Mouse (Mus musculus) midbrain, embryonic 16.5 days (tissue): Measurements from ENCODE around the gene Gcnt7. TPM values are rescaled to one million over a fixed set of nuclear protein-coding genes. Genes with fewer than 3 reads are reported as not detected.

Source experiments
- ATAC-seq: fragments of 200-750 bp; cut with Nextera tagmentation; 2 replicates; pipeline ENCODE4 v1.8.0; 2017; ENCODE audit warnings: moderate TSS enrichment
- H3K27ac ChIP-seq: fragments of 300-500 bp; sonication (generic); 2 replicates; pipeline ENCODE4 v1.5.1; 2014; ENCODE audit warnings: mild to moderate bottlenecking, low read length, mixed read lengths
- H3K27me3 ChIP-seq: fragments of 300-500 bp; sonication (generic); 2 replicates; pipeline ENCODE4 v1.6.1; 2014; ENCODE audit warnings: low read depth, low read length, mixed read lengths; ENCODE audit not compliant: control insufficient read depth, insufficient read depth
- H3K36me3 ChIP-seq: fragments of 300-500 bp; sonication (generic); 2 replicates; pipeline ENCODE4 v1.6.1; 2014; ENCODE audit warnings: mild to moderate bottlenecking, low read length, moderate library complexity, mixed read lengths; ENCODE audit not compliant: control insufficient read depth, insufficient read depth
- H3K4me1 ChIP-seq: fragments of 300-500 bp; sonication (generic); 2 replicates; pipeline ENCODE4 v1.6.1; 2014; ENCODE audit warnings: mild to moderate bottlenecking, low read length, mixed read lengths; ENCODE audit not compliant: control insufficient read depth, insufficient read depth
- H3K4me2 ChIP-seq: fragments of 300-500 bp; sonication (generic); 2 replicates; pipeline ENCODE4 v1.6.1; 2014; ENCODE audit warnings: mild to moderate bottlenecking, low read length, mixed read lengths
- H3K4me3 ChIP-seq: fragments of 300-500 bp; sonication (generic); 2 replicates; pipeline ENCODE4 v1.5.1; 2014; ENCODE audit warnings: low read depth, mild to moderate bottlenecking, low read length, moderate library complexity, mixed read lengths
- H3K9ac ChIP-seq: fragments of 300-500 bp; sonication (generic); 2 replicates; pipeline ENCODE4 v1.6.1; 2014; ENCODE audit warnings: low read depth, low read length, mixed read lengths
- H3K9me3 ChIP-seq: fragments of 300-500 bp; sonication (generic); replicated peaks from 2 replicates; pipeline ENCODE4 v1.6.1; 2014; ENCODE audit warnings: mild to moderate bottlenecking, low read length, mixed read lengths; ENCODE audit not compliant: control insufficient read depth, poor library complexity, severe bottlenecking
- WGBS: fragments of 180-500 bp; shearing (Covaris S2); extraction: QIAGEN DNeasy Blood & Tissue Kit; methylation state at CpG from one replicate; pipeline ENCODE4 v1.1.7; 2014; 5-methylcytosine and 5-hydroxymethylcytosine counted together
- polyA plus RNA-seq: library from polyadenylated mRNA; unstranded; fragments of >200 nt; fragmentation: Nextera tagmentation; extraction: Ambion mirVana; gene quantifications from 2 replicates; pipeline ENCODE4 v1.2.1, GENCODE M21; 2015

Gcnt7 gene
- polyA plus RNA-seq, 1 experiment from 2014 or later, result 1.6 TPM

GRCm38 (mm10) chr2:172401116-172401825 lies 57.1 kb downstream of the Gcnt7 start:
- WGBS, result 70% methylated on average over 13 of the region's 13 CpGs
- H3K4me3 ChIP-seq, result no peak overlapping the region
- H3K36me3 ChIP-seq, result no peaks in the 10 kb centered on the region
- no peaks in the 10 kb centered on the region for H3K27me3 ChIP-seq
- H3K4me2 ChIP-seq, result no peak overlapping the region
- ATAC-seq, result no peak
- no peak overlapping the region for H3K27ac ChIP-seq
- no peak overlapping the region for H3K9ac ChIP-seq
- H3K9me3 ChIP-seq, result no peaks in the 10 kb centered on the region
- H3K4me1 ChIP-seq, result no peaks in the 10 kb centered on the region

Other genes starting within 250 kb of the Gcnt7 start
- 0.64 and 0.73 TPM in 2 replicates for gene Mc3r, start 210.1 kb downstream of the Gcnt7 start, polyA plus RNA-seq
- gene Fam210b, start 113.0 kb downstream of the Gcnt7 start, polyA plus RNA-seq, result 21.2 and 24.0 TPM in 2 replicates
- 10.4 and 12.5 TPM in 2 replicates for gene Aurka, start 88.1 kb downstream of the Gcnt7 start, polyA plus RNA-seq
- 23.4 and 25.2 TPM in 2 replicates for gene Cstf1, start 87.9 kb downstream of the Gcnt7 start, polyA plus RNA-seq
- gene Cass4, start 64.8 kb downstream of the Gcnt7 start, polyA plus RNA-seq, result 0.11 and 0.16 TPM in 2 replicates
- gene Rtf2, start 18.0 kb downstream of the Gcnt7 start, polyA plus RNA-seq, result 93.6 and 97.0 TPM in 2 replicates
- gene Fam209, start 13.9 kb upstream of the Gcnt7 start, polyA plus RNA-seq, result 0.75 TPM in 1 of 2 replicates, not detected in the other
- gene Tfap2c, start 91.0 kb upstream of the Gcnt7 start, polyA plus RNA-seq, result 0.20 and 0.25 TPM in 2 replicates